Mouse (Mus musculus): ENCODE results near the gene Foxp4. TPM values are rescaled to one million over a fixed set of nuclear protein-coding genes. Genes with fewer than 3 reads are reported as not detected.

The Foxp4 gene
- total and polyA plus RNA-seq, 3 experiments = 7.1 to 50.5 TPM; not detected in 1

GRCm38 (mm10) chr17:47837808-47838207 is 86.6 kb downstream of the Foxp4 start:
- no peak overlapping the region for H3K4me3 ChIP-seq (ENCODE audit: control insufficient read depth in 1 of 2, insufficient read depth in 1 of 2, low read depth in 2 of 2, low read length in 2 of 2)
- no peak for TF ChIP-seq GABPA (IDR thresholded peaks at IDR 0.05; ENCODE audit: low read depth, low read length)
- no peaks in the 10 kb centered on the region for H3K36me3 ChIP-seq (ENCODE audit: control insufficient read depth in 1 of 2, insufficient read depth in 2 of 2, low read length in 2 of 2)
- no peak for DNase-seq (ENCODE audit: low read depth, low spot score)
- H3K79me2 ChIP-seq (ENCODE audit: control insufficient read depth, insufficient read depth, low read length, poor library complexity) = no peaks in the 10 kb centered on the region
- H3K27ac ChIP-seq (ENCODE audit: control insufficient read depth, low read depth, low read length) = no peak overlapping the region
- H3K9ac ChIP-seq (ENCODE audit: control insufficient read depth, low read depth, low read length, poor library complexity, severe bottlenecking) = no peak overlapping the region
- no peaks in the 10 kb centered on the region for H3K9me3 ChIP-seq (replicated peaks; ENCODE audit: insufficient read depth, low read length)
- no peaks in the 10 kb centered on the region for H3K27me3 ChIP-seq (ENCODE audit: control insufficient read depth in 1 of 2, insufficient read depth in 2 of 2, low read length in 2 of 2)
- no peaks in the 10 kb centered on the region for H3K4me1 ChIP-seq (ENCODE audit: control insufficient read depth in 1 of 2, insufficient read depth in 2 of 2, low read length in 2 of 2)

GRCm38 (mm10) chr17:47834482-47834767 is 90.0 kb downstream of the Foxp4 start, which contains the start of gene Mdfi:
Gene Mdfi, minus strand, starts transcription at chr17:47834691.
- H3K27ac ChIP-seq (ENCODE audit: control insufficient read depth, low read depth, low read length) = no peak within 1 kb of the TSS
- no peak for DNase-seq (ENCODE audit: low read depth, low spot score)
- no peaks in the 10 kb centered on the region for H3K36me3 ChIP-seq (ENCODE audit: control insufficient read depth in 1 of 2, insufficient read depth in 2 of 2, low read length in 2 of 2)
- no peaks in the 10 kb centered on the region for H3K27me3 ChIP-seq (ENCODE audit: control insufficient read depth in 1 of 2, insufficient read depth in 2 of 2, low read length in 2 of 2)
- H3K4me1 ChIP-seq (ENCODE audit: control insufficient read depth in 1 of 2, insufficient read depth in 2 of 2, low read length in 2 of 2) = no peaks in the 10 kb centered on the region
- H3K9ac ChIP-seq (ENCODE audit: control insufficient read depth, low read depth, low read length, poor library complexity, severe bottlenecking) = no peak within 1 kb of the TSS
- no peaks in the 10 kb centered on the region for H3K79me2 ChIP-seq (ENCODE audit: control insufficient read depth, insufficient read depth, low read length, poor library complexity)
- no peak within 1 kb of the TSS for H3K4me3 ChIP-seq (ENCODE audit: control insufficient read depth in 1 of 2, insufficient read depth in 1 of 2, low read depth in 2 of 2, low read length in 2 of 2)
- H3K9me3 ChIP-seq (replicated peaks; ENCODE audit: insufficient read depth, low read length) = no peaks in the 10 kb centered on the region
- TF ChIP-seq GATA1 (IDR thresholded peaks at IDR 0.05; ENCODE audit: low read depth, low read length) (no peak), CTCF (IDR thresholded peaks at IDR 0.05 in 2 of 3, conservative IDR thresholded peaks at IDR 0.05 in 1 of 3; ENCODE audit: control insufficient read depth in 1 of 3, insufficient read depth in 1 of 3, low read depth in 2 of 3, low read length in 3 of 3, poor library complexity in 1 of 3, severe bottlenecking in 1 of 3) (no peak), USF2 (IDR thresholded peaks at IDR 0.05; ENCODE audit: borderline replicate concordance in 1 of 2, insufficient read depth in 1 of 2, low read depth in 1 of 2, low read length in 2 of 2) (no peak), RAD21 (IDR thresholded peaks at IDR 0.05; ENCODE audit: low read depth, low read length) (no peak), POLR2A (IDR thresholded peaks at IDR 0.05; ENCODE audit: control insufficient read depth in 1 of 2, insufficient read depth in 1 of 2, low read depth in 1 of 2, low read length in 2 of 2, poor library complexity in 1 of 2) (no peak)

- no peak for DNase-seq (ENCODE audit: low read depth, low spot score)
- no peaks in the 10 kb centered on the region for H3K4me1 ChIP-seq (ENCODE audit: control insufficient read depth in 1 of 2, insufficient read depth in 2 of 2, low read length in 2 of 2)
- H3K36me3 ChIP-seq (ENCODE audit: control insufficient read depth in 1 of 2, insufficient read depth in 2 of 2, low read length in 2 of 2) = no peaks in the 10 kb centered on the region
- H3K79me2 ChIP-seq (ENCODE audit: control insufficient read depth, insufficient read depth, low read length, poor library complexity) = no peaks in the 10 kb centered on the region
- no peak overlapping the region for H3K9ac ChIP-seq (ENCODE audit: control insufficient read depth, low read depth, low read length, poor library complexity, severe bottlenecking)
- H3K27me3 ChIP-seq (ENCODE audit: control insufficient read depth in 1 of 2, insufficient read depth in 2 of 2, low read length in 2 of 2) = no peaks in the 10 kb centered on the region
- H3K9me3 ChIP-seq (replicated peaks; ENCODE audit: insufficient read depth, low read length) = no peaks in the 10 kb centered on the region
- no peak overlapping the region for H3K4me3 ChIP-seq (ENCODE audit: control insufficient read depth in 1 of 2, insufficient read depth in 1 of 2, low read depth in 2 of 2, low read length in 2 of 2)
- TF ChIP-seq E2F4 (IDR thresholded peaks at IDR 0.05; ENCODE audit: borderline replicate concordance, low read depth, low read length) = no peak
- no peak for TF ChIP-seq HCFC1 (IDR thresholded peaks at IDR 0.05; ENCODE audit: low read depth, low read length)
- no peak for TF ChIP-seq POLR2AphosphoS5 (IDR thresholded peaks at IDR 0.05; ENCODE audit: borderline replicate concordance, low read depth, low read length)
- TF ChIP-seq MEF2A (IDR thresholded peaks at IDR 0.05; ENCODE audit: extremely low read depth, insufficient replicate concordance, low read depth, low read length, poor library complexity, severe bottlenecking) = no peak
- TF ChIP-seq MAZ (IDR thresholded peaks at IDR 0.05; ENCODE audit: low read depth, low read length) = no peak
- TF ChIP-seq CHD2 (IDR thresholded peaks at IDR 0.05; ENCODE audit: low read length) = no peak
- no peak for TF ChIP-seq EP300 (IDR thresholded peaks at IDR 0.05; ENCODE audit: low read depth in 1 of 2, low read length in 2 of 2)
- no peak for TF ChIP-seq UBTF (IDR thresholded peaks at IDR 0.05; ENCODE audit: borderline replicate concordance, insufficient read depth, low read depth, low read length)
- no peak for TF ChIP-seq NRF1 (IDR thresholded peaks at IDR 0.05; ENCODE audit: insufficient read depth, low read depth, low read length, poor library complexity, severe bottlenecking)
- TF ChIP-seq RAD21 (IDR thresholded peaks at IDR 0.05; ENCODE audit: low read depth, low read length) = no peak
- no peak for TF ChIP-seq ZKSCAN1 (IDR thresholded peaks at IDR 0.05; ENCODE audit: low read depth, low read length)
- TF ChIP-seq TAL1 (IDR thresholded peaks at IDR 0.05; ENCODE audit: low read length) = no peak
- no peak for TF ChIP-seq RCOR1 (IDR thresholded peaks at IDR 0.05; ENCODE audit: low read depth, low read length)
- no peak for TF ChIP-seq ZMIZ1 (IDR thresholded peaks at IDR 0.05; ENCODE audit: low read depth, low read length)
- no peak for TF ChIP-seq MYC (IDR thresholded peaks at IDR 0.05; ENCODE audit: low read depth, low read length)
- TF ChIP-seq MXI1 (IDR thresholded peaks at IDR 0.05; ENCODE audit: low read depth, low read length) = no peak
- TF ChIP-seq TCF12 (IDR thresholded peaks at IDR 0.05; ENCODE audit: low read depth, low read length) = no peak
- no peak for TF ChIP-seq SIN3A (IDR thresholded peaks at IDR 0.05; ENCODE audit: low read length)
- no peak overlapping the region for H3K27ac ChIP-seq (ENCODE audit: control insufficient read depth, low read depth, low read length)
Measured at GRCm38 (mm10) chr17:47833628-47834481, 90.6 kb downstream of the Foxp4 start.
